In the genomic region with DNA sequence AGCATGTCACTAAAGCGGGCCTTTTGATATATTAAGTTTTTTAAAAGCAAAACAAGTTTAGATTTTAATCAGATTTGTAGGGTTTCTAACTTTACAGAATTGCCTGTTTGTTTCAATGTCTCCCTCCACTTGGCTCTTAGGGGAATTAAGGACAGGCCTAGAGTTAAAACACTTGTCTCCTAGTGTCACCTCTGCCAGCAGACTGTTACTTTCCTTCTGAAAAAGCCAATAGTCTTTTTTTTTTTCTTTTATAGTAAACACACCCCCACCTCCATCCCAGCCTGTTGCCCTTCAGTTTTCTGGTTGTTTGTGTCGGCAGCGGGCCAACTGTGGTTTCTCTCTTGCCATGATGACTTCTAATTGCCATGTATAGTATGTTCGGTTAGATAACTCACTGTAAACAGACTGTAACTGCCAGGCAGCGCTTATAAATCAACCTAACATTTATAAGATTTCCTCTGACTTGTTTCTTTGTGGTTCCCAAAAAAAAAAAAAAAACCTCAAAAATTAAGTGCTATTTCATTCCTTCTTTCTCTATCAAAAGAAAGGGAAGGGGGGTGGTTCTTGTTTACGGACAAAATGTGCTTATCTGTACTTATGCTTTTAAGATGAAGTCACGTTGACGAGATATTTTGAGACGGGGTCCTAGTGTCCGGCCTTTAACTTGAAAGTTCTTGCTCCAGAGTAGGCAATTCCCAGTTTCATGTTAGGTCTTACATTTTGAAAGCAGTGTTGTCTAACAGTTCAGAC, we compare ENCODE assay signal across 14 mouse cellular contexts. TPM values are rescaled to one million over a fixed set of nuclear protein-coding genes. Genes with fewer than 3 reads are reported as not detected.
DNase-seq lines count a peak whose midpoint lies in the region; ATAC-seq and TF ChIP-seq lines count a peak whose summit lies in the region.
"Had no signal": no experiment of that assay in that cellular context is flagged by ENCODE, and none has a peak within 500 bp of the region (broad histone marks: within the 10 kb centered on the region; RNA-seq: fewer than 3 reads in every experiment).

No protein-coding gene starts in this region.

- no peak for TF ChIP-seq CTCF in left cerebral cortex, adult 2 months (IDR thresholded peaks at IDR 0.05)

- no peak for DNase-seq in left cerebral cortex, adult 2 months (ENCODE audit: extremely low spot score in 1 of 2, low spot score in 2 of 2)
- DNase-seq in left cerebral cortex, postnatal 25 days (ENCODE audit: low spot score in 2 of 2) = no peak
- peak; percentile 66 for DNase-seq in urinary bladder, postnatal 14 days (ENCODE audit: low spot score)
- no peak for DNase-seq in urinary bladder, adult 18-20 months (ENCODE audit: low spot score in 2 of 2)
- DNase-seq in ovary, postnatal 36 days (ENCODE audit: low spot score) = peak; percentile 69
- DNase-seq: cerebellum, postnatal 25 days; heart, adult 2 months; heart, postnatal 4 days had no signal

- H3K9ac ChIP-seq in hindbrain, embryonic 13.5 days = no peak overlapping the region
- H3K9ac ChIP-seq: intestine, embryonic 15.5 days had no signal

- H3K4me3 ChIP-seq in left cerebral cortex, adult 2 months = no peak overlapping the region
- H3K4me3 ChIP-seq in hindbrain, embryonic 13.5 days = no peak overlapping the region
- H3K4me3 ChIP-seq: heart, adult 2 months; intestine, embryonic 15.5 days had no signal

- H3K27me3 ChIP-seq in hindbrain, embryonic 13.5 days = no peaks in the 10 kb centered on the region
- H3K27me3 ChIP-seq: intestine, embryonic 15.5 days had no signal

- no peaks in the 10 kb centered on the region for H3K4me1 ChIP-seq in hindbrain, embryonic 13.5 days (replicated peaks)
- H3K4me1 ChIP-seq: intestine, embryonic 15.5 days had no signal

- peaks cover 72% of the 10 kb centered on the region for H3K36me3 ChIP-seq in hindbrain, embryonic 13.5 days

- peak; percentile 63 for ATAC-seq in erythroid progenitor cell, adult 5-6 weeks (replicated peaks; ENCODE audit: low FRiP score, poor library complexity, severe bottlenecking)
- ATAC-seq in hindbrain, embryonic 13.5 days (ENCODE audit: low FRiP score) = no peak
- ATAC-seq: intestine, embryonic 15.5 days had no signal

- intact Hi-C loops in left cerebral cortex, adult 2 months (cut with DNase I) = no loop called here
- intact Hi-C loops in left cerebral cortex, postnatal 25 days (cut with DNase I) = no loop called here

- peak overlapping the region; percentile 57; the same call in 1 of the 2 replicates for H3K27ac ChIP-seq in left cerebral cortex, adult 2 months
- H3K27ac ChIP-seq in hindbrain, embryonic 13.5 days = no peak overlapping the region
- H3K27ac ChIP-seq: heart, adult 2 months; intestine, embryonic 15.5 days had no signal

- WGBS in hindbrain, embryonic 13.5 days = 96% methylated on average over 10 of the region's 10 CpGs

- H3K9me3 ChIP-seq in hindbrain, embryonic 13.5 days = no peaks in the 10 kb centered on the region
- H3K9me3 ChIP-seq: intestine, embryonic 15.5 days had no signal

- no peak overlapping the region for H3K4me2 ChIP-seq in hindbrain, embryonic 13.5 days
- H3K4me2 ChIP-seq: intestine, embryonic 15.5 days had no signal

RNA-seq across cellular contexts. Expression of a gene that starts 9.4 kb away (rescaled TPM):
- total RNA-seq in left cerebral cortex, adult 2 months (2021) = 1 to 10 TPM; 3.4 to 3.9 TPM
- 1 to 10 TPM; 2.9 to 4.0 TPM for total RNA-seq in left cerebral cortex, postnatal 25 days (2021)
- 0.72 TPM in 1 of 2 replicates, not detected in the other for total RNA-seq in erythroid progenitor cell, adult 5-6 weeks (2015; ENCODE audit: low replicate concordance)
- total RNA-seq in erythroid progenitor cell, adult 5-6 weeks (2017; ENCODE audit: low replicate concordance) = 0.61 and 1.9 TPM in 2 replicates
- polyA plus RNA-seq in hindbrain, embryonic 13.5 days (2015; fragmentation: Nextera tagmentation; extraction: Ambion mirVana) = 0.96 and 1.3 TPM in 2 replicates

RNA-seq across cellular contexts. Expression of a gene that starts 9.6 kb away (rescaled TPM):
- 1,000 to 10,000 TPM; 1,896 to 2,040 TPM for total RNA-seq in left cerebral cortex, adult 2 months (2021)
- 1,000 to 10,000 TPM; 1,850 to 1,886 TPM for total RNA-seq in left cerebral cortex, postnatal 25 days (2021)
- total RNA-seq in erythroid progenitor cell, adult 5-6 weeks (2015; ENCODE audit: low replicate concordance) = 72.9 and 80.7 TPM in 2 replicates
- 123 and 127 TPM in 2 replicates for total RNA-seq in erythroid progenitor cell, adult 5-6 weeks (2017; ENCODE audit: low replicate concordance)
- polyA plus RNA-seq in hindbrain, embryonic 13.5 days (2015; fragmentation: Nextera tagmentation; extraction: Ambion mirVana) = 150 and 164 TPM in 2 replicates

RNA-seq across cellular contexts. Expression of a gene that starts 17.8 kb away (rescaled TPM):
- total RNA-seq in left cerebral cortex, adult 2 months (2021) = not detected
- total RNA-seq in left cerebral cortex, postnatal 25 days (2021) = not detected
- total RNA-seq in erythroid progenitor cell, adult 5-6 weeks (2015; ENCODE audit: low replicate concordance) = not detected in 2 replicates
- not detected in 2 replicates for total RNA-seq in erythroid progenitor cell, adult 5-6 weeks (2017; ENCODE audit: low replicate concordance)
- not detected in 2 replicates for polyA plus RNA-seq in hindbrain, embryonic 13.5 days (2015; fragmentation: Nextera tagmentation; extraction: Ambion mirVana)
- total RNA-seq: heart, adult 2 months; heart, postnatal 4 days had no signal
- polyA plus RNA-seq: brain, embryonic 14.5 days; heart, adult 2 months; intestine, embryonic 15.5 days; limb, embryonic 14.5 days; stomach, postnatal 0 days had no signal

RNA-seq across cellular contexts. Expression of a gene that starts 35.2 kb away (rescaled TPM):
- total RNA-seq in left cerebral cortex, adult 2 months (2021) = under 1 TPM; 0.14 to 0.18 TPM
- total RNA-seq in left cerebral cortex, postnatal 25 days (2021) = not detected
- total RNA-seq in erythroid progenitor cell, adult 5-6 weeks (2015; ENCODE audit: low replicate concordance) = not detected in 2 replicates
- total RNA-seq in erythroid progenitor cell, adult 5-6 weeks (2017; ENCODE audit: low replicate concordance) = 0.13 TPM in 1 of 2 replicates, not detected in the other
- 0.63 and 0.87 TPM in 2 replicates for polyA plus RNA-seq in hindbrain, embryonic 13.5 days (2015; fragmentation: Nextera tagmentation; extraction: Ambion mirVana)
- total RNA-seq: heart, adult 2 months; heart, postnatal 4 days had no signal
- polyA plus RNA-seq: brain, embryonic 14.5 days; heart, adult 2 months had no signal

Comparison
In these comparisons a context has a peak if more than half of its experiments do, and no peak if none do; other contexts are left out.
1. DNase-seq: peak in urinary bladder, postnatal 14 days (single experiment) and ovary, postnatal 36 days (single experiment); none in left cerebral cortex, adult 2 months (0 of 2), left cerebral cortex, postnatal 25 days (0 of 2) and urinary bladder, adult 18-20 months (0 of 2).
2. RNA of a gene that starts 9.6 kb away (total RNA-seq): 1,896 to 2,040 TPM in left cerebral cortex, adult 2 months and 1,850 to 1,886 TPM in left cerebral cortex, postnatal 25 days; 72.9 to 127 TPM in erythroid progenitor cell, adult 5-6 weeks; every median in the first group is over 10 times any median in the second.